Mouse (Mus musculus) cerebellum, postnatal 4 days (tissue): ENCODE results near the gene AL731706.1.
"Not testable (repeated sequence)": the region's sequence is repeated elsewhere in the genome, so short reads cannot be mapped to it uniquely, and the experiment has no call there.

ENCODE experiments used
- DNase-seq, 2 experiments: peaks; one replicate each; pipeline ENCODE4 v3.0.0; 2022; ENCODE audit warnings: low spot score in 2 of 2, mixed read lengths in 1 of 2

AL731706.1 gene

DNA sequence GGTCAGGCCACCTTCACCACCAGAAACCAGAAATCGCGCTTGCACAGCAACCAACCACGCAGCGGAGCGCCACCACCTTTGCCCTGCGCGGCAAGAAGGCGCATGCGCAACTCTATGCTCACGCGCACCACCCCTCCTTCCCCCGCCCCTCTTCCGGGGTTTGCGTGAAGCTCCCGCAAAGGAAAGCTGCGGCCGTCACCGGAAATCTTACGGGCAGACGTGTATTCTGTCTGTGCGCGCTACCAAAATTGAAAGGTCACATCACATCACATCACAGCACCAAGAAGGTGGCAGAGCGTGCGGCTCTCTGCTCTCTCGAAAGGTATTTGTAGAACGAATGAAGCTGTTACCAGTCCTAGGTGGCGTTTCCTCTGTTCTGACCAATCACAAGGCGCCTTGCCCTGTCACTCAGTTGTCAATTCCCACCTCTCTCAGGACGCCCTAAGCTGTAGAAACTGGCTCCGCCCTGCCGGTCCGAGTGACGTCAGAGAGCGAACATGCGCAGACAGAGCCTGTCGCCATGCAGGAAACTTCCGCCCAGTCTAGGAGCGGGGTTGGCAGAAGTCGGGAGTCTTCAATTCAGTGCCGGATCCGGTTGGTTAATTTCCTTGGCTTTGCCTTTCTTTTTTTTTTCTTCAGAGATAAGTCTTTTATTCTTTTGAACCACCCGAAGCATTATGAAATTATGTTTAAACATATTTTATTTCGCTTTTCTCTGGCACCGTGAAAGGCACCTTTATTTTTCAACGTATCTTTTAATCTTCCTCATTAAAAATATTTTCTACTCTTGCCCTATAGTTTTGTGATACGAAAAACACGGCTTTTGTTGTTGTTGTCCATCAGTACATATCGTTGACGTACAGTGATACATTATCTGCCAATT lies at the start of gene AL731706.1, which contains the start of the genes Slx4ip and Mkks:
Gene AL731706.1 (minus strand): TSS at position 322 of the 883 bp plus-strand sequence.
Gene Slx4ip (plus strand): TSS at position 151 of the 883 bp plus-strand sequence.
Gene Mkks (minus strand): TSS at position 322 of the 883 bp plus-strand sequence.
- DNase-seq = peak; percentile 96 to 98

DNA sequence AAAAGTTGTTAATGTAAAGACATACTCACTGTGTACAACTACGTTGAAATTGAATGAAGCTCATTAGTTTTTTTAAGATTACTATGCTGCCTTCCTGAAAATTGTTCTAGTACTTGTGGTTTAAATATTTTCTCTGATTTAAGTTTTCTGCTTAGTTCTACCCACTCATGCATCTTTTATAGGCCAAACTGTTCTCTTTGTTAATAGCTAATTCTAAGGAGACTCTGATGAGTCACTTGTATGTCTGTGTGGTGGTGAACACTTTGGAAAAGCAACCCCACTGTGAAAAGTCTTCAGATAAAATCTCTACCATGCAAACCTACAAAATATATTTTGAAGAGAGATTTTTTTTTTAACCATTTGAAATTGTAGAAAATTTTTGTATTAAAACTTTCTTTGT lies 47.1 kb upstream of the AL731706.1 start:
- DNase-seq = no peak

DNA sequence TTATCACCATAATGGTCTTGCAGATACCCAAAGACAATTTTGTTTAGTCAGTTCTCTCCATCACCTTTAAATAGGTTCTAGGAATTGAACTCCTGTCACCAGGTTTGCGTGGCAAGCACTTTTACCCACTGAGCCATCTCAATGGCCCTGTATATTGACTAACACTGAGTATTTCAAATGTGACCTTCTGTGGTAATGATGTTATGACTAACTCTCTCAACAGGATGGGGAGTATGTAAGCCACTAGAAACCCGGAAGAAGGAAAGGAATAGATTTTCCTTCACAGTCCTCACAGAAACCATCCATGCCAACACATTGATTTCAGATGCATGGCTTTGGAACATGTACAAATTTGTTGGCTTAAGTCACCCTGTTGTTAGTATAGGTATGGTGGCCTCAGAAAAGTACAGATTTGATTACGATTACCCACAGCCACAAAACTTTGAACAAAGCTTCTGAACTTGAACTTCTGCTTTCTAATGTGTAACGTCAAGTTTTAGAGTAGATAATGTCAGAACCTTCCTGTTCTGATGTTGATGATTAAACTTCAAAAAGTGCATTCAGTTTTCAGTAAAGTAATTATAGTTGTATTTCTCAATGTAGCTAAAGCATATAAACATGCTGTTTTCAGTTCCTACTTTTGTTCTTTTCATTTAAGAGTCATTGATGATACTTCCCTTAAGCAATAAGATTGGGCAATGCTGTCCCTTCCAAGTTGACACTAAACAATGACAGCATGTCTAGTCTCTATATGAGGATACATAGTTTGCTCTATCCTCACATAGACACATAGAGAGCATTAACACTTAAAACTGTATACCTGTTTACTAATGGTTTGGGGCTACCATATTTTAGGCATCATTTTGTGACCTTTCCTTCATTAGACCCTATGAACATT lies 45.5 kb upstream of the AL731706.1 start:
- DNase-seq = no peak

DNA sequence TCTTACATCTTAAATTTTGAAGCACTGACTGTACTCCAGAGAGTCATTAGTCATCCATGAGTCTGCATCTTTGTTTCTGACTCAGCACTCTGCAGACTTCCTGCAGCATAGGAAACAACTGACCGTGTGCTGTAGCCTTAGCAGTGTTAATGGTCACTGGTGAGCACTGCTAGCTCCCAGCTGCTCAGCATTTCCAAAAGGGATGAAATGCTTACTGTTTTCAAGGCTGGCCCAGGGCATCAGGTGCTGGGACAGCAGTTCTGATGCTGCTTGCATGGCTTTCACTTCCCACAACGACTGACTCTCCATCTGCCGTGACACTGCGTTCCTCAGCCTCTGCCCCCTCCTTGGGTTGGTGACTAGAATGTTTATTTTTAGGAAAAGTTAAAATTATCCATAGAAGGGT lies 29.8 kb upstream of the AL731706.1 start:
- no peak for DNase-seq

DNA sequence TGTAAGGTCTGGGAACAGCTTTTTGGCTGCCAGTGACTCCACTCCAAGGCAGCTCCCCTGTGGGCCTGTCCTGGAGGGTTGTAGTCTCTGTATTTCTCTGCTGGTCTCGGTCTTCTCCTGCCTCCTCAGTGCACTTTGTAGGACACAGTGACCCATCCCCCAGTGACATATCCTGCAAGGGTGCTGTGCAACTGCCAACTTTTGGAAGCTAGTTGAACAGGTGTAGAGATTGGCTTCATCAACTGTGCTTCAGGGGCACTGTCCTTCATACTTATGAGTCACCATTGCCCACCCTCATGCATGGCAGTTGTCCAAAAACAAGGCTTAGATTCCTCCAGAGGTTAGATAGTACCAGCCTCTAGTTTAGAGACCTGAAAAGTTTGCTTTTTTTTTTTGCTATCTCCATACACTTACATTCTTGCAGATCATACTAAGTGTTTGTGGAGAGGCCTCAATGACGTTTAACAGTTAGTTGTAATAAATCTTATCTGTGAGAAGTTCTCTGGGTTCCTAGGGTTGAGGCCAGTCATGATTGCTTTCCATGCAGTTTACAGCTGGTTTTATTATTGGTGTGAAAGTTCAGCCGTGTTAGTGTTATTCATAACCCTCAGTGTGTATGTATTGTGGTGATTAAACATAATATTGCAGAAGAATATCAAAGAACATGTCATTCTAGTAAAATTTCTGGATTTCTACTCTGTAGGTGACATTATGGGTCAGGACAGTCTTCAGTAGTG lies 29.2 kb upstream of the AL731706.1 start:
- no peak for DNase-seq

DNA sequence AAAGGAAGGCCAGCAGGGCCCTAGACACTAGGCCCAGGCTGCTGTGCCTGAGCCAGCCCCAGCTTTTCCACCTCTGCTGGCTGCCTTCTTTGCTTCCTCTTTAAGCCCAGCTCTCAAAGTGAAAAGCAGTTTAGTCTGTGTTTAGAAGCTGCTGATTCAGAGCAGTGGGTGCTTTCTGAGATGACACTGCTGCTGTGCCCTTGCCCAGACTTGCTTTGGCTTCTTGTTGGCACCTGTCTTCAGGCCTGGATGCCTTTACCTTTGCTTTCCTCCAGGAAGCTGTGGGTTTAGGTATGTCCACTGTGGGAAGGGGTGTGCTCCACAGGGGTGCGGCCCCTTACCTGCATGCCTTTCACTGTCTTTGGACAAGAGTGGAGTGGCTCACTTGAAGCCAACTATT lies 28.2 kb upstream of the AL731706.1 start:
- no peak for DNase-seq

DNA sequence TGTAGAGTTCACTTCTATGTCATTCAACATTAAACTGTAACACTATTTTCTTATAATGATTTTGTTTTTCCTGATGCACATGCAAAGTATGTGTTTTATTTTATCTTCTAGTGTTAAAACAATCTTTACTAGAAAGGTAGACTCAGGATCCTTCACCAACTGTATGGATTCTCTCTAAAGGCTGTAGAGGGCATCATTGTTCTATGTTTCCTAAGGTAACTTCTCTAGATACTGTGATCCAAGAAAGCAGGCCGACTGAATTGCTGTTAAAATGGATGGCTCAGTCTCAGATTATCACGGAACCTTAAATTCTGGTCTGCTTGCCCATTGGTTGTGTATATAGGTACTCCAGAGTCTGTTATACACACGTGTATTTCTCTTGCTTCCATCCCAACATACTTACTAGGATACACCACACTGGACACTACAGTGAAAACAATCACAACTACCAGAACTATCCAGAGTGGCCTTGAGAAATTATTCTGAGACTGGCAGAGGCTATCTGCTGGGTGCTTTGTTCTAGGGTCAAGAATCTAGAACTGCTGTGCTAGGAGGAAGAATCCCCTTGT lies 23.2 kb upstream of the AL731706.1 start:
- DNase-seq = no peak

DNA sequence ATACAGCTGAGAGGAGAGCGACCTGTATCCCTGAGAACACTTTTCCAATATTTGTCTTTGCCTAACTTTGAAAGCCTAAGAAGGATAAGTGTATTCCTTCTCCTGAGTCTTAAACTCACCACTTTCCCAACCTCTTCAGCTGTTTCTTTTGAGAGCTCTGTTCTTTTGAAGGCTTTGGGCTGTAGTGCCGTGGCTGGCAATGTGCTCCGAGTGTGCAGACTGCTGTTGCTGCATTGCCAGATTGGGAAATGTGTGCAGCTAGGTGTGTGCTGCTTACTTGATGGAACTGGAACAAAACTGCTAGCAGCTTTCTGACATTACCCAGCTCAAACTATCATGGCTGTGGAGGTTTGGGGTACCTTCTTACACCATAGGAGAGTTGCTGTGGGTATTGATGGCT lies 21.8 kb upstream of the AL731706.1 start:
- no peak for DNase-seq

DNA sequence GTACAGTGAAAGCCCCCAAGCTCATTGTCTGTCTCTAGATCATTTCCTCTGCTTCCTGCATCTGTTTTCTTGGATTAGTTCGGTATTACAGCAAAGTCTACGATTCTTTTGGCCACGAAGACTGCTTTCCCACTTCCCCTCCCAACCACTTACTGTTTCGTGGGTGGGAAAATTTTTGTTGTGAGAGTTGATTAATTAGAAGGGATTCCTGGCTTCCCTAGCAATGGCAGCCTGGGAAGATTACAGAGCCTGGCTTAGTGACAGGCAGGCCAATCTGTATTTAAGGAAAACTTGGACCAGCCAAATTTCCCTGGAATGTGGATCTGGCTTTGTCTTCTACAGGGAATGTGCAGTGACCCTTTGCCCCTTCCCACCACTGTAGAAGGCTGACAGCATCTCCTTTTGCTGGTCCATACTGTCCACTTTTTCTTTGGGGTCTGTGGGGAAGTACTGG lies 20.8 kb upstream of the AL731706.1 start:
- no peak for DNase-seq

DNA sequence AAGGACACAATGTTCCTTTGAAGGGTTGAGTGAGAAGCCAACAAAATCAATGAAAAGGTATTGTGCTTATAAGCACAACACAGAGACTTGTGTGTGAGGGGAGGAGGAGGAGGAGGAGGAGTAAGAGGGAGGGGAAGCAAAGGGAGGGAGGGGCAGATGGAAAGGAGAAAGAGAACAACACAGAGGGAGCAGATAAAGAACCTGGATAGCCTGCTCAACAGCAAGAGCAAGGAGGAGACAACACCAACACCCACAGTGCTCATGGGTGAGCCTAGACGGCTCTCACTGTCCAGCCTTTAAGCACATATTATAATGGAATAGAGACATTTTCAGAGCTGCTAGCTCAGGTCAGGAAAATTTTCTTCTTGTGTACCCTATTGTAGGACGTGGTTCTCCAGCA lies 18.1 kb upstream of the AL731706.1 start:
- DNase-seq = no peak

DNA sequence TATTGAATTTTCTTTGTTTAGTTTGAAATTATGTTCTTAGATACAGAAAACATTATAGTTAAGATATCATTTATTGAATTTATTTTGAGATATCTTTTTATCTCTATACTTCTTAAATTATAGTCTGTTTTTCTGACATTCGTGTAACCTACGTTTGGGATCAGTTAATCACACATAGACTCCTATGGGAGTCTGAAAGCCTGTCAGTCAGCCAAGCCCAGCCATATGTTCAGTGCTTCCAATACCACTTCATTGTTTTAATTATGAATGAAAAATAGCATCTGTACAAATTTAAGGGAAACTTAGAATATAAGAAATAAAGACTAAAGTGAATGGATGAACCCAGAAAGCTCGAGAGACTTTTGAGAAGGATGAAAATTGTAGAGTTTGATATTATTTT lies 17.4 kb upstream of the AL731706.1 start:
- DNase-seq = no peak

DNA sequence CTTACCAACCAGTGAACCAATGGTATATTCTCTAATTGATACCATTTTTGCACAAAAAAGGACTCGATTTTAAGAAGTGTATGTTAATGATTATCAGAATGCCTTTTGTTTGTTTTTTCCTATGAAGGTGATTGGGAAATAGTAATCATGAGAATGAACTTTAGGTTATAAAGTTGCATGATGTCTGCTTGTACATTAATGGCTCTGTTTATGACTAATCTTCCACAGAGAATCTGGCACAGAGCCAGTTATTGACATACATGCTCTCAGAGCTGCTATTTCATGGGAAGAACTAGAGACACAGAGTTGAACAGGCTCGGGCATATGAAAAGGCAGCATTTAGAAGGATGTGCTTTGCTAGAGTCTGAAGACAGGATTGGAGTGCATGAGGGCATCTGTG lies 4.9 kb upstream of the AL731706.1 start:
- DNase-seq = no peak

DNA sequence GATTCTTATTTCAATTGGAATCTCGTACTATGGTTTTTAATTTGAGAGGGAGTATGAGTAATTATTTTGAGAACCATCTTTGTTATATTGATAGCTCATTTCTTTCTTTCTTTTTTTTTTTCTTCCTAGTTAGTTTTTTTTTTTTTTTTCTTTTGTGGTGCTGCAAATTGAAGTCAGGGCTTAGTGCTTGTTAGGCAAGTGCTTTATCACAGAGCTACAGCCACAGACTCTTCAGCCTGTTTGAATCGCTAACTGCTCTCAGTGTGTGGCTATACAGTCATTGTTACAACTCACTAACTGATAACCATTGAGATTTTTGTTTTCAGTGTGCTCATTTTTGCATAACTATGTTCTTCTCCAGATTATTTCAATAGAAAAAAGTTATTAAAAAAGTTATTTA lies 3.3 kb upstream of the AL731706.1 start:
- no peak for DNase-seq

DNA sequence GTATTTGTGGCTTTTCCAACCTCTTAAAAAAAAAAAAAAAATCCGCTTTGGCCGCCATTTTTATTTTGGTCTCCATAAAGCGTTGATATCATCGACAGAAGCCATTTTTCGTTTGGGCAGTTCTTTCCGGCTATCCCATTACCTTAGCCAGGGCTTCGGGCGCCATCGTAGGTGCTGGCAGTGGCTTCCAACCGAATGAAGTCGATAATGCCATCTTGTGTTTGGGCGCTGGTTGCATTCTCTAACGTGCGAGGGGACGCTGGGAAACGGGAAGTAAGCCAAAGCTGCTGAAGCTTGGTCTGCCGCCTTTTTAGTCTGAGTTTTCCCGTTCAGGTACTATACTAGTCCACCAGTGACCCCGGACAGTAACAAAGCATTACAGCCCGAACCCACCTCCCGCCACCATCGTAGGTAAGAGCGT lies 772 bp upstream of the AL731706.1 start:
- DNase-seq = peak; percentile 81 to 94

DNA sequence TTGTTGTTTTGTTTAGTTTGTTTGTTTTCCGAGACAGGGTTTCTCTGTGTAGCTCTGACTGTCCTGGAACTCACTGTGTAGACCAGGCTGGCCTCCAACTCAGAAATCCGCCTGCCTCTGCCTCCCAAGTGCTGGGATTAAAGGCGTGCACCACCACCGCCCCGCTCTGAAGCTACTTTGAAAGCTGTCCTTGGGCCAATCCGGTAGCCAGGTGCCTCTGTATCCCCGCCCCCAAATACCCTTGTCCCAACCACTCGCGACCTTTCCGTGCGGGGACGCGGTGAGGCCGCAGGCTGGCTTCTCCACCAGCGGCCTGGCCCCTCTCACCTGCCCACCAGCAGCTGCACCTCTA lies 497 bp downstream of the AL731706.1 start:
- not testable (repeated sequence) for DNase-seq

DNA sequence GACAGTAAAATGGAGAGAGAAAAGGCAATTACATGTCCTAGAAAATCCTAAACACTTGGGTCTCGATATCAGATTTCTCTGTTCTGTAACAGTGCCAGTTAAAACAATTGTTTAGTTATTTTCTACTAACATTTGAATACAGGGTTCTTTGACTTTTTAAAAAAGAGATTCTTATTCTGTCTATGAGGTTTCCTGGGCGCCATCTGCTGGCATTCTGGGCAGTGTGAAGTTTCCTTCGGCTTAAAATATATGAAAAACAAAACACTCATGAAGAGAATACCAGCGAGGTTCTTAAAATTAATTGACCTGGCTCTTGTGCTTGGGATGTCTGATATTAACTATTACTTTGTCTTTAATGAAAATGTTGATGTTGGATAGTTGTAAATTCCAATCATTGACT lies 4.3 kb downstream of the AL731706.1 start:
- DNase-seq = peak in 1 of 2 experiments; percentile 27

DNA sequence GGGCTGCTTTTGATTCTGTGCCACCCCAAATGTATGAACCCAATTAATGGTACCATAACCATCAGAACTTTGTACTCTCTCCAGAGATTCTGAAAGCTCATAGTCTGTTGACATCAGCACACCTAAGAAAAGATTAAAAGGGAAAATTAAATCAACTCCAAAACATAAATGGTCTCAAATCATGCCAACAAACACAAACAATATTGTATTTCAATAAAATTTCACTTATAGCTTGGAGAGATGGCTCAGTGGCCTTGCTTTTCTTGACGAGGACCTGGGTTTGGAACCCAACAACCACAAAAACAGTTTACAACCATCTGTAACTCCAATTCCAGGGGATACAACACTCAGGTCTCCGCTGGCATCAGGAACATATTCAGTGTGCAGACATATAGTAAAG lies 5.6 kb downstream of the AL731706.1 start, which contains the start of gene AL731706.2:
Gene AL731706.2 (minus strand): TSS at position 101 of the 400 bp plus-strand sequence.
- no peak for DNase-seq

DNA sequence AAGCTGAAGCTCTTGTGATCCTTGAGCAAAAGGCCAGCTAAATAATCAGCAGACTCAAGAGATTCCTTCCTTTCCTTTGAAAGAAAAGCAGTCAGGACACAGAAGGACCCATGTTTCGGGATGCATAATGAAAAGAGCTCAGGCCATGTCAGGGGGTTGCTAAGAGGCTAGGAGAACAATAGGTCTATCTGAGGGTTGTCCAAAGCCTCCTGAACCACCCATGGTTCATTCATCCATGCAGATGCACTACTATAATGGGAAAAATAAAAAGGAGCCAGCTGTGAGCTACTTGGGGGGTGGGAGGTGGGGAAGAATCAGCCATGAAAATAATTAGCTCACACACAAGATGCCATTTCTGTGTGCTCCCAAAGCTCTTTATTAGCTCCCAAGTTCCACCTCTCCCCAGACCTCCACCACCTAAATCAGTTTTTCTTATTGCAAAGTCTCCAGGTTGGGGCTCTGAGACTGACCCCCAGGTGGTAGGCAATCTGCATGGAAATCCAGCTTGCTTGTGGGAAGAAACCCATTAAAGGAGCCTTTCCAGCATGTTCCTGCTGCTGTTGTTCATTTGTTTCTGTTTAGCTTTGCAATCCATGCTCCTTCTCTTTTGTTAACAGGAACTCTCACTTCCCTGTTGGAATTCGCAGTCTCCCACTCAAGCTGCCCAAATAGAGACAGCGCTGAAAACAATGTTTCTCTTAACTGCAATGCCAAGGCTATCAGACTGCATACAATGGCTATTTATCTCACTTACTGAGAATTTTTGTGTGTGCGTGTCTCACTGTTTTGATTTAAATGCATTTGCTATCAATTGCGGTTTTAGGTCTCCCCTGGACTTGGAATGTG lies 36.4 kb downstream of the AL731706.1 start:
- no peak for DNase-seq

DNA sequence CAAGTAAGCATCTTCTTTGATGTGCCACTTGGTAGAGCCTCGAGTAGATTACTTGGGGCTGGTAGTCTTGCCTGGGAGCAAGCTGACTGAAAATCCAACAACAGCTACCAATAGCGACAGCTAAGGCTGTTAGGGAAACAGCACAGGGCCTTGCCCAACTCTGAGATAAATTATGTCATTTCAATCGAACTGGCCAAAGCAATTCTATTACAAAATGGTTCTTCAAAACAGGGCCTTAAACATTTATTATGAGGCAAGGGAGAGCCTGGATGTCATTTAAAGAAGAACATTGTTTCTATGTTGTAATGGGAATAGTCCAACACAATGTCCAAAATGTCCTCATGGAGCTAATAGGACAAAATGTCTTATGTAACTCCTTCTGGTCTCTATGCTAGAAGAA lies 40.8 kb downstream of the AL731706.1 start:
- no peak for DNase-seq

DNA sequence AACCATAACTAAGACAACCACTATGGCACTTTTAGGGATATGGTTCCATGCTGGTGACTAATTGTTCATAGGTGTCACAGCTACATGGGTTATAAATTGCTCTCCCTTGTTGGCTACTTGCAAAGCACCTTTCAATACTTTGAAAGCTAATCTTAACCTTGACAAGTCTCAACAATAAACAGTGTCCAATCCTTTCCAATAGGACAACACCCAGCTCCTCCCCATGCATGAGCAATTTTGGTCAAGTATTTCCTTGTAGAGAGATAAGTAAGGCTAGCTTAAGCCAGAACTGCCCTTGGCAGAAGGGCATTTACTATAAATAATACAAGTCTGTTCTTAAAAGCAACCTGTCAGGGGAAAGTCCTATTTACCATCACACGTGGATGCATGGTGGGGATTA lies 53.2 kb downstream of the AL731706.1 start:
- no peak for DNase-seq
